ENCODE assay signal across 15 mouse cellular contexts in the genomic region with DNA sequence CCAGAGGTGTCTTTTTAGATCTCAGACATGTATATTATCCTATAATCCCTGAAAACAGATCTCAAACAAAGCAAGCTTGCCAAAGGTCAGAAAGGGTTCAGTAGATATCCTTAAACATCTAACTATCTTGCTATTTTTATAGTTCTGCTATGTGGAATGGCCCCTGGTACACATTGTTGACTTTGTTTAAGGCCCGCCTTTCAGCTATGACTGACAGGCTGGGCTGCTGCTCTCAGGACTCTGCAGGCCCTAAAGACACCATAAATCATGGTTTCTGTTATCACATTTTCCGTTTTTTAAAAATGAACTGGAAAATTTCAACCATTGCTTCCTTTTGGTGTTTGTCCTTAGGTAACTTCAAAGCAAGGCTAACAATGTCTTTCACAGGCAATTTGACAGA.
DNase-seq lines count a peak whose midpoint lies in the region; ATAC-seq and TF ChIP-seq lines count a peak whose summit lies in the region.
"Had no signal": no experiment of that assay in that cellular context is flagged by ENCODE, and none has a peak within 500 bp of the region (broad histone marks: within the 10 kb centered on the region; RNA-seq: fewer than 3 reads in every experiment).

No protein-coding gene starts in this region.

- no peak overlapping the region for H3K9ac ChIP-seq in hindbrain, embryonic 12.5 days
- no peak overlapping the region for H3K9ac ChIP-seq in hindbrain, embryonic 11.5 days (ENCODE audit: low read depth, low read length)
- no peak overlapping the region for H3K9ac ChIP-seq in lung, embryonic 14.5 days
- H3K9ac ChIP-seq in forebrain, embryonic 13.5 days = no peak overlapping the region
- H3K9ac ChIP-seq: stomach, embryonic 15.5 days had no signal

- peaks cover 14% of the 10 kb centered on the region for H3K4me1 ChIP-seq in hindbrain, embryonic 12.5 days
- peaks cover 3% of the 10 kb centered on the region; the same call in 1 of the 2 replicates for H3K4me1 ChIP-seq in hindbrain, embryonic 11.5 days (replicated peaks; ENCODE audit: control insufficient read depth, insufficient read depth, low read length)
- no peaks in the 10 kb centered on the region for H3K4me1 ChIP-seq in lung, embryonic 14.5 days (ENCODE audit: insufficient read depth)
- peaks cover 21% of the 10 kb centered on the region for H3K4me1 ChIP-seq in forebrain, embryonic 13.5 days
- H3K4me1 ChIP-seq: stomach, embryonic 15.5 days had no signal

- no peak overlapping the region for H3K4me3 ChIP-seq in hindbrain, embryonic 12.5 days
- H3K4me3 ChIP-seq in hindbrain, embryonic 11.5 days (ENCODE audit: low read depth, low read length) = no peak overlapping the region
- H3K4me3 ChIP-seq in lung, embryonic 14.5 days (ENCODE audit: low read depth, low read length) = no peak overlapping the region
- no peak overlapping the region for H3K4me3 ChIP-seq in forebrain, embryonic 13.5 days
- H3K4me3 ChIP-seq: erythroblast, embryonic 14.5 days; stomach, embryonic 15.5 days had no signal

- no peak; the same call in 1 of the 2 replicates for ATAC-seq in hindbrain, embryonic 12.5 days (ENCODE audit: low FRiP score)
- ATAC-seq in hindbrain, embryonic 11.5 days (ENCODE audit: low FRiP score) = no peak
- ATAC-seq in lung, embryonic 14.5 days (ENCODE audit: insufficient read depth) = no peak
- ATAC-seq in forebrain, embryonic 13.5 days = no peak
- peak; percentile 52; the same call in 1 of the 2 replicates for ATAC-seq in megakaryocyte progenitor cell, adult 5-6 weeks (replicated peaks; ENCODE audit: poor library complexity)
- ATAC-seq: inflammation-experienced regulatory T-cells, adult 6 months had no signal

- no peak for DNase-seq in hindbrain, embryonic 11.5 days (ENCODE audit: low spot score)
- DNase-seq in lung, embryonic 14.5 days = peak; percentile 39
- DNase-seq in lung, postnatal 4 days = no peak
- no peak for DNase-seq in right cerebral cortex, postnatal 10 days (ENCODE audit: low spot score in 2 of 2)
- DNase-seq: gastrocnemius, postnatal 36 days; heart, postnatal 14 days; kidney, postnatal 14 days; spleen, adult 18-20 months; thymus, adult 2 months had no signal

- H3K36me3 ChIP-seq in hindbrain, embryonic 12.5 days = no peaks in the 10 kb centered on the region
- H3K36me3 ChIP-seq in hindbrain, embryonic 11.5 days (ENCODE audit: control insufficient read depth, insufficient read depth, low read length) = no peaks in the 10 kb centered on the region
- H3K36me3 ChIP-seq in lung, embryonic 14.5 days (ENCODE audit: insufficient read depth) = no peaks in the 10 kb centered on the region
- no peaks in the 10 kb centered on the region for H3K36me3 ChIP-seq in forebrain, embryonic 13.5 days (ENCODE audit: poor library complexity, severe bottlenecking)
- H3K36me3 ChIP-seq: stomach, embryonic 15.5 days had no signal

- peak overlapping the region; percentile 48; the same call in 1 of the 2 replicates for H3K27ac ChIP-seq in hindbrain, embryonic 12.5 days
- H3K27ac ChIP-seq in hindbrain, embryonic 11.5 days (ENCODE audit: low read depth, low read length) = no peak overlapping the region
- H3K27ac ChIP-seq in lung, embryonic 14.5 days (ENCODE audit: low read depth) = no peak overlapping the region
- H3K27ac ChIP-seq in forebrain, embryonic 13.5 days = peak overlapping the region; percentile 85; the same call in 1 of the 2 replicates
- H3K27ac ChIP-seq: stomach, embryonic 15.5 days had no signal

- H3K4me2 ChIP-seq in hindbrain, embryonic 12.5 days (replicated peaks) = no peak overlapping the region
- no peak overlapping the region for H3K4me2 ChIP-seq in hindbrain, embryonic 11.5 days (replicated peaks; ENCODE audit: low read depth, low read length)
- H3K4me2 ChIP-seq in lung, embryonic 14.5 days = no peak overlapping the region
- H3K4me2 ChIP-seq in forebrain, embryonic 13.5 days = no peak overlapping the region
- H3K4me2 ChIP-seq: stomach, embryonic 15.5 days had no signal

- 71% methylated on average over 2 of the region's 2 CpGs for WGBS in hindbrain, embryonic 12.5 days
- 74% methylated on average over 2 of the region's 2 CpGs for WGBS in hindbrain, embryonic 11.5 days
- WGBS in lung, embryonic 14.5 days = 58% methylated on average over 2 of the region's 2 CpGs
- 79% methylated on average over 2 of the region's 2 CpGs for whole genome bisulfite sequencing in forebrain, embryonic 13.5 days

- no peaks in the 10 kb centered on the region for H3K27me3 ChIP-seq in hindbrain, embryonic 12.5 days
- H3K27me3 ChIP-seq in hindbrain, embryonic 11.5 days (ENCODE audit: control insufficient read depth, insufficient read depth, low read length) = no peaks in the 10 kb centered on the region
- H3K27me3 ChIP-seq in lung, embryonic 14.5 days (ENCODE audit: insufficient read depth, low read length) = no peaks in the 10 kb centered on the region
- 0 out of 2 replicates have a peak, but pooled peaks cover 5% of the 10 kb centered on the region for H3K27me3 ChIP-seq in forebrain, embryonic 13.5 days
- H3K27me3 ChIP-seq: stomach, embryonic 15.5 days had no signal

- H3K9me3 ChIP-seq in hindbrain, embryonic 12.5 days (replicated peaks) = no peaks in the 10 kb centered on the region
- H3K9me3 ChIP-seq in hindbrain, embryonic 11.5 days (ENCODE audit: control insufficient read depth, low read length) = no peaks in the 10 kb centered on the region
- no peaks in the 10 kb centered on the region for H3K9me3 ChIP-seq in lung, embryonic 14.5 days (ENCODE audit: low read depth, low read length)
- H3K9me3 ChIP-seq in forebrain, embryonic 13.5 days (replicated peaks) = no peaks in the 10 kb centered on the region
- H3K9me3 ChIP-seq: stomach, embryonic 15.5 days had no signal

- TF ChIP-seq CTCF in lung, embryonic 14.5 days (IDR thresholded peaks at IDR 0.05; ENCODE audit: low read depth) = no peak

Comparison
In these comparisons a context has a peak if more than half of its experiments do, and no peak if none do; other contexts are left out.
1. H3K27ac ChIP-seq: peak in hindbrain, embryonic 12.5 days (single experiment) and forebrain, embryonic 13.5 days (single experiment); none in hindbrain, embryonic 11.5 days (single experiment) and lung, embryonic 14.5 days (single experiment).